Mouse (Mus musculus): ENCODE results near the gene Abca5. TPM values are rescaled to one million over a fixed set of nuclear protein-coding genes. Genes with fewer than 3 reads are reported as not detected.

The Abca5 gene
- polyA plus RNA-seq, 1 experiment from 2014 or later: 8.2 TPM

DNA sequence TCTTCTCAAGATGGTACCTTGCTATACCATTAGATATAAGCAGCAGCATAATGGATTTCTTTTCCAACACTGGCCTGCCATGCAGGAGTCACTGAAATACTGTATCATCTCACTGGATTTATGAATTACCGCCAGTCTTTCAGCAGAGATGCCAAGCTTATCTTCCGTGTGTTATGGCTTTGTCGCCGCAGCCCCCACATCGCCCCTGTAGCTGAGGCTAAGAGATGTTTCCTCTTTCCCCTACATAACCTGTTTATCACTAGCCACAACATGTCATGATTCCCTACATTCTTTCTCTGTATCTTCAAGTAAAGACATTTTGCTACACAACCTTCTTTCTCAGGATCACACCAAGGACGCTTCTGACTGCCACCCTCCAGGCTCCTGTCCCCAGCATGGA is 70.3 kb downstream of the Abca5 start:
- Histone ChIP-seq H3K9me3 (ENCODE audit: low read length) (no peaks in the 10 kb centered on the region), H3K36me3 (ENCODE audit: insufficient read depth, low read length) (no peaks in the 10 kb centered on the region), H3K27me3 (replicated peaks; ENCODE audit: insufficient read depth, low read length) (no peaks in the 10 kb centered on the region), H3K9ac (replicated peaks; ENCODE audit: low read depth) (no peak overlapping the region), H3K4me1 (ENCODE audit: insufficient read depth, low read depth, low read length) (no peaks in the 10 kb centered on the region), H3K27ac (ENCODE audit: low read length) (no peak overlapping the region), H3K4me2 (replicated peaks; ENCODE audit: low read depth, low read length) (no peak overlapping the region), H3K4me3 (ENCODE audit: low read depth, low read length) (no peak overlapping the region)
- DNase-seq (ENCODE audit: low spot score): no peak
- no peak for ATAC-seq
- TF ChIP-seq CTCF (IDR thresholded peaks at IDR 0.05): no peak
- TF ChIP-seq EP300 (IDR thresholded peaks at IDR 0.05): no peak
- WGBS: 88% methylated on average over 6 of the region's 6 CpGs

DNA sequence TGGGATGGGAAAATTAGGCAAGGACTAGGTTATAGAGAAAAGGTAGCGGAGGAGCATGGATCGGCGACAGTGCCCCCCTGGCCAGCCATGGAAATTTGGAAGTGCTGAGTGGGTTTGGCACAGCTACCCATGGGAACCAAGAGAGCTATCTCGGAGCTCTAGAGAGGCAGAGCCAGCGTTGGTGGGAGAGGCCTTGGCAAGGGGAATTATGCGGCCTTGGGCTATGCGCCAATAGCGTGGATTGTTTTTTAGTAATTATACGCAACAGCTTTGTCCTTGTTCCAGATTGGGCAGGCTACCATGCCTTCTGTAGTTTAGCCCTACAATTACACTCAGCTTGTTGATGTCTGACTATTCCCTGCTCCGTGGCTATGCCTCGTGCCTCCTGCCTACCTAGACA is 70.8 kb downstream of the Abca5 start:
- H3K4me1 ChIP-seq (ENCODE audit: insufficient read depth, low read depth, low read length): no peaks in the 10 kb centered on the region
- H3K9me3 ChIP-seq (ENCODE audit: low read length): no peaks in the 10 kb centered on the region
- H3K4me3 ChIP-seq (ENCODE audit: low read depth, low read length): no peak overlapping the region
- WGBS: 84% methylated on average over 11 of the region's 11 CpGs
- no peak overlapping the region for H3K27ac ChIP-seq (ENCODE audit: low read length)
- DNase-seq (ENCODE audit: low spot score): no peak
- no peak overlapping the region for H3K4me2 ChIP-seq (replicated peaks; ENCODE audit: low read depth, low read length)
- no peak for TF ChIP-seq EP300 (IDR thresholded peaks at IDR 0.05)
- TF ChIP-seq CTCF (IDR thresholded peaks at IDR 0.05): no peak
- H3K27me3 ChIP-seq (replicated peaks; ENCODE audit: insufficient read depth, low read length): no peaks in the 10 kb centered on the region
- no peak for ATAC-seq
- no peaks in the 10 kb centered on the region for H3K36me3 ChIP-seq (ENCODE audit: insufficient read depth, low read length)
- no peak overlapping the region for H3K9ac ChIP-seq (replicated peaks; ENCODE audit: low read depth)

DNA sequence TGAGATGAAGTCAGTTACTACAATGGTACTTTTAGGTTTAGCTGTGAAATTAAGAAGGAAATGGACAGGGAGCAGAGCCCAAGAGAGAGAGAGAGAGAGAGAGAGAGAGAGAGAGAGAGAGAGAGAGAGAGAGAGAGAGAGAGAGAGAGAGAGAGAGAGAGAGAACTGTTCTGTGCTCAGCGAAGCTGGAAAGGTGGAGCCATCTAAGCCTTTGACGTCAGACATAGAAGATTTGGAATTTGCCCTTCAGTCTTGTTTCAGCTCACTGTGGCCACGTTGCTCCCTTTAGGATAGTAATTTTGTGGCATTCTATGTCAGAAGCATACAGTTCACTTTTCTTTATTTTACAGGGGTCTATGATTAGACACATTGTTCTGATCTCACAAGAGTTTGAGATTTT is 75.6 kb downstream of the Abca5 start:
- WGBS: 64% methylated on average over 3 of the region's 3 CpGs
- Histone ChIP-seq H3K36me3 (ENCODE audit: insufficient read depth, low read length) (no peaks in the 10 kb centered on the region), H3K4me1 (ENCODE audit: insufficient read depth, low read depth, low read length) (no peaks in the 10 kb centered on the region), H3K4me3 (ENCODE audit: low read depth, low read length) (no peak overlapping the region), H3K27ac (ENCODE audit: low read length) (no peak overlapping the region), H3K27me3 (replicated peaks; ENCODE audit: insufficient read depth, low read length) (no peaks in the 10 kb centered on the region), H3K4me2 (replicated peaks; ENCODE audit: low read depth, low read length) (no peak overlapping the region), H3K9me3 (ENCODE audit: low read length) (no peaks in the 10 kb centered on the region), H3K9ac (replicated peaks; ENCODE audit: low read depth) (no peak overlapping the region)
- ATAC-seq (no peak), DNase-seq (ENCODE audit: low spot score) (no peak)
- TF ChIP-seq EP300 (IDR thresholded peaks at IDR 0.05): no peak
- TF ChIP-seq CTCF (IDR thresholded peaks at IDR 0.05): no peak

DNA sequence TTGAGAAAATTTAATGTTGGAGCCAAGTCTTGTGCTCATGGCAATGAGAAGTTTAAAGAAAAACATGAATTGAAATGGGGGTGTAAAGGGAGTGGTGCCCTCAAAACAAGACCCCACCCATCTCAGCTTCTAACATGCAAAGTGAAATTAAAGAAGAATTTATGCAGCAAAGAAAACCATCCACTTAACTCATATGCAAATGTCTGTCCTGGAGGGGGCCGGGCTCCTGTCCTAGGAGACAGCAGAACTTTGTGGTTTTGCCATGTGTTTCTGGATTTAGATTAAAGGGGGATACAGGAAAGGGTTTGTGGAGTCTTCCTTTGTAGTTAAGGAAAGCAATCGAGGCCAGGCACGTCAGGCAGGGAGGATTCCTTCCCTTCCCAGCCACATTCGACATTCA is 79.6 kb downstream of the Abca5 start:
- H3K9ac ChIP-seq (replicated peaks; ENCODE audit: low read depth): no peak overlapping the region
- TF ChIP-seq EP300 (IDR thresholded peaks at IDR 0.05) (no peak), CTCF (IDR thresholded peaks at IDR 0.05) (no peak)
- ATAC-seq (no peak), DNase-seq (ENCODE audit: low spot score) (no peak)
- H3K27ac ChIP-seq (ENCODE audit: low read length): no peak overlapping the region
- H3K9me3 ChIP-seq (ENCODE audit: low read length): no peaks in the 10 kb centered on the region
- no peaks in the 10 kb centered on the region for H3K4me1 ChIP-seq (ENCODE audit: insufficient read depth, low read depth, low read length)
- no peak overlapping the region for H3K4me3 ChIP-seq (ENCODE audit: low read depth, low read length)
- no peaks in the 10 kb centered on the region for H3K36me3 ChIP-seq (ENCODE audit: insufficient read depth, low read length)
- no peaks in the 10 kb centered on the region for H3K27me3 ChIP-seq (replicated peaks; ENCODE audit: insufficient read depth, low read length)
- 58% methylated on average over 4 of the region's 4 CpGs for WGBS
- no peak overlapping the region for H3K4me2 ChIP-seq (replicated peaks; ENCODE audit: low read depth, low read length)

DNA sequence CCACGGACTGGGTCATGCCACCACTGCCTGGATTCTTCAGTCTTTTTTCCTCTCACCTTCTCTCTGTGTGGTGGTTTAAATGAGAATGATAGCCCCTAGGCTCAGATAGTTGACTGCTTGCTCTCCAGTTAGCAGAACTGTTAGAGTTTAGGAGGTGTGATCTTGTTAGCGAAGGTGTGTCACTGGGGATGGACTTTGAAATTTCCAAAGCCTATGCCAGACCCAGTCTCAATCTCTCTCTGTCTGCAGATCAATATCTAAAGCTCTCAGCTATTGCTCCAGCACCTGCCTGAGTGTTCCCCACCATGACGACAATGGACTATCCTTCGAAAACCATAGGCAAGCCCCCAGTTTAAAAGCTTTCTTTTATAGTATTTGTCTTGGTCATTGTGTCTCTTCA is 80.5 kb downstream of the Abca5 start:
- no peak for ATAC-seq

DNA sequence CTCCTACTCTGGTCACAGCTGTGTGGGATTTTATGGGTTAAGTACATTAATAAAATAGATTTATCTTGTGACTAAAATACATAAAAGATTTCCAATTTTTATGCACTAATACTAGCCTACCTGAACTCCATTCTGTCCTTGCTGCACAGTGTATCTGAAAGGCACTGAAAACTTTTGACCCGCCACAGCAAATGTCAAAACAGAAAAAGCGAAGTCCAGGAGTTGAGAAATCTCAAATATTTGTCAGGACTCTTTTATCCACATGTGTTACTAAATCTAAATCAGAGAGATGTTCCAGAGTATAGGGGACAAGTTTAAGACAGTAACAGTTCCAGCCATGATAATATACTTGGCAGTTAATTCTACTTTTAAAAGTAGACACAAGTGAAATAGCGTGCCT is 85.3 kb downstream of the Abca5 start:
- Histone ChIP-seq H3K27ac (ENCODE audit: low read length) (no peak overlapping the region), H3K4me2 (replicated peaks; ENCODE audit: low read depth, low read length) (no peak overlapping the region)
- 52% methylated on average over 3 of the region's 3 CpGs for WGBS

More for the DNA sequence above, 80.5 kb downstream of the Abca5 start:
- TF ChIP-seq EP300 (IDR thresholded peaks at IDR 0.05) (no peak), CTCF (IDR thresholded peaks at IDR 0.05) (no peak)
- no peak for DNase-seq (ENCODE audit: low spot score)
- Histone ChIP-seq H3K27me3 (replicated peaks; ENCODE audit: insufficient read depth, low read length) (no peaks in the 10 kb centered on the region), H3K9me3 (ENCODE audit: low read length) (no peaks in the 10 kb centered on the region), H3K4me3 (ENCODE audit: low read depth, low read length) (no peak overlapping the region), H3K27ac (ENCODE audit: low read length) (no peak overlapping the region), H3K36me3 (ENCODE audit: insufficient read depth, low read length) (no peaks in the 10 kb centered on the region), H3K9ac (replicated peaks; ENCODE audit: low read depth) (no peak overlapping the region), H3K4me1 (ENCODE audit: insufficient read depth, low read depth, low read length) (no peaks in the 10 kb centered on the region), H3K4me2 (replicated peaks; ENCODE audit: low read depth, low read length) (no peak overlapping the region)
- WGBS: 85% methylated on average over 4 of the region's 4 CpGs

DNA sequence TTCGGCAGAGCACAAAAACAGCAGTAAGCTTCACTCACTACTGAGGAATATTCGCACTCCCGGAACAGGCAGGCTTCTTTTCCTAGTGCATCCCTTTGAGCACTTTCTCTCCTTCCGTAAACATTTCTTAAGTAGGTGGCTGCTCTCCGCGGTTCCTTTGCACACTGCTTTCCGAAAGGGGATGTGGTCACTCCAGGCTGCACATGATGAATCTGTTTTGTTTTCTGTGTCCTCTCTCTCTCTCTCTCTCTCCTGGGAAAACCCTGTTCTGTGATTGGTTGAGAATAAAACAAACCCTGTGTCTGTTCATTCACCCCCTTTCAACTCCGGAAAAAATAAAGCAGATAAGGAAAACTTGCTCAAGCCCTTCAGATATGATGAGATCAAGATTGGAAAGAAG is 86.0 kb downstream of the Abca5 start, which contains the start of gene Abca6:
TSS of gene Abca6 (minus strand) at position 243 of the 400 bp plus-strand sequence.
- 8% methylated on average over 8 of the region's 8 CpGs for WGBS
- no peaks in the 10 kb centered on the region for H3K9me3 ChIP-seq (ENCODE audit: low read length)
- H3K9ac ChIP-seq (replicated peaks; ENCODE audit: low read depth): 0 out of 2 replicates have a peak within 1 kb of the TSS, but pooled peaks have one; percentile 20
- no peaks in the 10 kb centered on the region for H3K4me1 ChIP-seq (ENCODE audit: insufficient read depth, low read depth, low read length)
- peak within 1 kb of the TSS; percentile 15; the same call in 1 of the 2 replicates for H3K4me2 ChIP-seq (replicated peaks; ENCODE audit: low read depth, low read length)
- no peaks in the 10 kb centered on the region for H3K36me3 ChIP-seq (ENCODE audit: insufficient read depth, low read length)
- DNase-seq (ENCODE audit: low spot score) (peak; percentile 79), ATAC-seq (peak; percentile 50)
- H3K27me3 ChIP-seq (replicated peaks; ENCODE audit: insufficient read depth, low read length): no peaks in the 10 kb centered on the region
- H3K27ac ChIP-seq (ENCODE audit: low read length): no peak within 1 kb of the TSS
- peak within 1 kb of the TSS; percentile 19 for H3K4me3 ChIP-seq (ENCODE audit: low read depth, low read length)
- no peak for TF ChIP-seq CTCF (IDR thresholded peaks at IDR 0.05)
- no peak for TF ChIP-seq EP300 (IDR thresholded peaks at IDR 0.05)

More for the DNA sequence above, 85.3 kb downstream of the Abca5 start:
- Histone ChIP-seq H3K27me3 (replicated peaks; ENCODE audit: insufficient read depth, low read length) (no peaks in the 10 kb centered on the region), H3K9ac (replicated peaks; ENCODE audit: low read depth) (no peak overlapping the region), H3K4me1 (ENCODE audit: insufficient read depth, low read depth, low read length) (no peaks in the 10 kb centered on the region), H3K36me3 (ENCODE audit: insufficient read depth, low read length) (no peaks in the 10 kb centered on the region), H3K4me3 (ENCODE audit: low read depth, low read length) (no peak overlapping the region), H3K9me3 (ENCODE audit: low read length) (no peaks in the 10 kb centered on the region)
- DNase-seq (ENCODE audit: low spot score) (no peak), ATAC-seq (no peak)
- TF ChIP-seq EP300 (IDR thresholded peaks at IDR 0.05) (no peak), CTCF (IDR thresholded peaks at IDR 0.05) (no peak)

Measured in lung, postnatal 0 days (tissue).